Mouse (Mus musculus) adrenal gland, adult 18-20 months (tissue): ENCODE measurements at regions not wholly inside any gene's neighbourhood (a gene's known extent, or its start where the extent isn't known, plus 50 kb on each side); places are given as distances from the start of the nearest gene placed in this dataset.

Experiments
- DNase-seq, 2 experiments: peaks; one replicate each; pipeline ENCODE4 v3.0.0; 2021 to 2022; ENCODE audit warnings: low spot score in 2 of 2

- DNase-seq, result no peak
Observed at GRCm38 (mm10) chr7:129914871-129915270, 323.2 kb downstream of the Wdr11 start.

GRCm38 (mm10) chr7:129918240-129919200 lies 326.9 kb downstream of the Wdr11 start:
- no peak for DNase-seq

GRCm38 (mm10) chr7:129922291-129922690 lies 330.6 kb downstream of the Wdr11 start:
- DNase-seq, result no peak

GRCm38 (mm10) chr7:129936731-129937130 lies 345.1 kb downstream of the Wdr11 start:
- DNase-seq, result no peak

- DNase-seq, result no peak
Observed at GRCm38 (mm10) chr7:129937715-129938114, 346.1 kb downstream of the Wdr11 start.

GRCm38 (mm10) chr7:129938141-129938540 lies 346.5 kb downstream of the Wdr11 start:
- DNase-seq, result no peak

GRCm38 (mm10) chr7:129939266-129939665 lies 347.6 kb downstream of the Wdr11 start:
- DNase-seq, result no peak

- no peak for DNase-seq
Observed at GRCm38 (mm10) chr7:129941311-129942029, 349.8 kb downstream of the Wdr11 start.

- DNase-seq, result no peak
Observed at GRCm38 (mm10) chr7:129948613-129949110, 357.0 kb downstream of the Wdr11 start.

GRCm38 (mm10) chr7:129950456-129950855 lies 358.8 kb downstream of the Wdr11 start:
- DNase-seq, result no peak

GRCm38 (mm10) chr7:129958379-129958778 lies 366.7 kb downstream of the Wdr11 start:
- DNase-seq, result no peak

- DNase-seq, result no peak
Observed at GRCm38 (mm10) chr7:129962575-129962974, 370.9 kb downstream of the Wdr11 start.

- DNase-seq, result peak in 1 of 2 experiments; percentile 13
Observed at GRCm38 (mm10) chr7:129964192-129964591, 372.5 kb downstream of the Wdr11 start.

- peak in 1 of 2 experiments; percentile 18 for DNase-seq
Observed at GRCm38 (mm10) chr7:129965281-129966051, 373.8 kb downstream of the Wdr11 start.

- DNase-seq, result peak in 1 of 2 experiments; percentile 7
Observed at GRCm38 (mm10) chr7:129966771-129967170, 375.1 kb downstream of the Wdr11 start.

GRCm38 (mm10) chr7:129970201-129970600 lies 378.5 kb downstream of the Wdr11 start:
- DNase-seq, result no peak

GRCm38 (mm10) chr7:129974206-129974605 lies 382.5 kb downstream of the Wdr11 start:
- DNase-seq, result no peak

- DNase-seq, result no peak
Observed at GRCm38 (mm10) chr7:129974837-129975236, 383.2 kb downstream of the Wdr11 start.

GRCm38 (mm10) chr7:129975781-129976514 lies 384.3 kb downstream of the Wdr11 start:
- peak in 1 of 2 experiments; percentile 10 for DNase-seq

- DNase-seq, result no peak
Observed at GRCm38 (mm10) chr7:129978576-129978975, 386.9 kb downstream of the Wdr11 start.
